Mouse (Mus musculus) erythroblast, embryonic 14.5 days (primary cell): ENCODE measurements around the gene Mpig6b. TPM values are rescaled to one million over a fixed set of nuclear protein-coding genes. Genes with fewer than 3 reads are reported as not detected.

Experiments
- H3K27me3 ChIP-seq: 2 replicates; pipeline ENCODE4 v1.6.1; 2012; ENCODE audit warnings: inconsistent platforms; ENCODE audit not compliant: control insufficient read depth
- H3K36me3 ChIP-seq: 2 replicates; pipeline ENCODE4 v1.6.1; 2012; ENCODE audit warnings: mild to moderate bottlenecking, inconsistent platforms; ENCODE audit not compliant: control insufficient read depth
- H3K4me1 ChIP-seq: 2 replicates; pipeline ENCODE4 v1.6.1; 2012; ENCODE audit warnings: inconsistent platforms; ENCODE audit not compliant: control insufficient read depth
- H3K4me3 ChIP-seq: replicated peaks from 2 replicates; pipeline ENCODE3; 2012; ENCODE audit warnings: moderate library complexity, mild to moderate bottlenecking, inconsistent platforms
- H3K9me3 ChIP-seq: 2 replicates; pipeline ENCODE4 v1.6.1; 2012; ENCODE audit warnings: low read length, inconsistent platforms, mixed read lengths; ENCODE audit not compliant: control insufficient read depth
- GATA1 ChIP-seq: IDR thresholded peaks from 2 replicates; pipeline ENCODE4 v1.6.1; 2012; ENCODE audit warnings: low read length, inconsistent platforms, mixed read lengths
- TAL1 ChIP-seq: IDR thresholded peaks from 3 replicates; pipeline ENCODE4 v1.6.1; 2012; ENCODE audit warnings: low read length, inconsistent platforms, mixed read lengths
- polyA plus RNA-seq: library from polyadenylated mRNA; stranded (reverse); fragments of >175 nt; gene quantifications from 2 replicates; pipeline ENCODE4 v1.2.3, GENCODE M21; 2012

Gene Mpig6b
- polyA plus RNA-seq, 1 experiment: 0.05 TPM

GRCm38 (mm10) chr17:35057090-35057489 lies 8.9 kb downstream of the Mpig6b start:
- H3K4me3 ChIP-seq: no peak overlapping the region
- H3K27me3 ChIP-seq: peaks cover 13% of the 10 kb centered on the region
- no peaks in the 10 kb centered on the region for H3K9me3 ChIP-seq
- peaks cover 58% of the 10 kb centered on the region for H3K36me3 ChIP-seq
- H3K4me1 ChIP-seq: peaks cover 67% of the 10 kb centered on the region
- TF ChIP-seq GATA1 (no peak), TAL1 (no peak)

GRCm38 (mm10) chr17:35055691-35056495 lies 10.1 kb downstream of the Mpig6b start:
- H3K27me3 ChIP-seq: peaks cover 9% of the 10 kb centered on the region
- H3K4me3 ChIP-seq: no peak overlapping the region
- TF ChIP-seq TAL1: no peak
- TF ChIP-seq GATA1: no peak
- no peaks in the 10 kb centered on the region for H3K9me3 ChIP-seq
- peaks cover 56% of the 10 kb centered on the region for H3K36me3 ChIP-seq
- peaks cover 70% of the 10 kb centered on the region for H3K4me1 ChIP-seq

- Histone ChIP-seq H3K27me3 (no peaks in the 10 kb centered on the region), H3K36me3 (peaks cover 42% of the 10 kb centered on the region), H3K9me3 (no peaks in the 10 kb centered on the region), H3K4me3 (peak overlapping the region; percentile 82), H3K4me1 (peaks cover 70% of the 10 kb centered on the region)
- TF ChIP-seq GATA1 (no peak), TAL1 (no peak)
These were observed 13.6 kb downstream of the Mpig6b start for GRCm38 (mm10) chr17:35052271-35052798.

GRCm38 (mm10) chr17:35051156-35052086 lies 14.6 kb downstream of the Mpig6b start:
- H3K4me3 ChIP-seq: peak overlapping the region; percentile 82
- TF ChIP-seq GATA1 (no peak), TAL1 (no peak)
- no peaks in the 10 kb centered on the region for H3K27me3 ChIP-seq
- peaks cover 77% of the 10 kb centered on the region for H3K4me1 ChIP-seq
- no peaks in the 10 kb centered on the region for H3K9me3 ChIP-seq
- peaks cover 39% of the 10 kb centered on the region for H3K36me3 ChIP-seq

GRCm38 (mm10) chr17:35050126-35050750 lies 15.7 kb downstream of the Mpig6b start:
- Histone ChIP-seq H3K4me3 (peak overlapping the region; percentile 82), H3K4me1 (peaks cover 80% of the 10 kb centered on the region), H3K27me3 (no peaks in the 10 kb centered on the region), H3K36me3 (peaks cover 28% of the 10 kb centered on the region), H3K9me3 (no peaks in the 10 kb centered on the region)
- no peak for TF ChIP-seq TAL1
- TF ChIP-seq GATA1: no peak

GRCm38 (mm10) chr17:35049561-35050016 lies 16.4 kb downstream of the Mpig6b start, which contains the start of gene Clic1:
Gene Clic1, plus strand, starts transcription at chr17:35049966.
- TF ChIP-seq TAL1 (no peak), GATA1 (no peak)
- Histone ChIP-seq H3K4me3 (peak within 1 kb of the TSS; percentile 82), H3K9me3 (no peaks in the 10 kb centered on the region), H3K4me1 (peaks cover 84% of the 10 kb centered on the region), H3K36me3 (peaks cover 23% of the 10 kb centered on the region), H3K27me3 (no peaks in the 10 kb centered on the region)

GRCm38 (mm10) chr17:35048932-35049440 lies 17.0 kb downstream of the Mpig6b start:
- peaks cover 90% of the 10 kb centered on the region for H3K4me1 ChIP-seq

GRCm38 (mm10) chr17:35048149-35048931 lies 17.6 kb downstream of the Mpig6b start:
- H3K27me3 ChIP-seq: no peaks in the 10 kb centered on the region
- peaks cover 13% of the 10 kb centered on the region for H3K36me3 ChIP-seq
- no peak for TF ChIP-seq GATA1
- no peak for TF ChIP-seq TAL1
- peak overlapping the region; percentile 46 for H3K4me3 ChIP-seq
- peaks cover 94% of the 10 kb centered on the region for H3K4me1 ChIP-seq
- H3K9me3 ChIP-seq: no peaks in the 10 kb centered on the region

More at GRCm38 (mm10) chr17:35048932-35049440, 17.0 kb downstream of the Mpig6b start:
- H3K36me3 ChIP-seq: peaks cover 18% of the 10 kb centered on the region
- TF ChIP-seq GATA1 (no peak), TAL1 (no peak)
- no peaks in the 10 kb centered on the region for H3K27me3 ChIP-seq
- no peak overlapping the region for H3K4me3 ChIP-seq
- H3K9me3 ChIP-seq: no peaks in the 10 kb centered on the region
